In genomic region chr3:146407086-146407721, GRCm38 (mm10) we compare ENCODE assay signal across 11 mouse cellular contexts. TPM values are rescaled to one million over a fixed set of nuclear protein-coding genes. Genes with fewer than 3 reads are reported as not detected.
DNase-seq lines count a peak whose midpoint lies in the region; ATAC-seq lines count a peak whose summit lies in the region.
"Had no signal": no experiment of that assay in that cellular context is flagged by ENCODE, and none has a peak within 500 bp of the region (broad histone marks: within the 10 kb centered on the region; RNA-seq: fewer than 3 reads in every experiment).

No protein-coding gene starts in this region.

- 94% methylated on average over 16 of the region's 16 CpGs for WGBS in liver, embryonic 11.5 days
- WGBS in forebrain, embryonic 13.5 days, result 87% methylated on average over 16 of the region's 16 CpGs
- 62% methylated on average over 16 of the region's 16 CpGs for WGBS in intestine, embryonic 16.5 days
- 87% methylated on average over 16 of the region's 16 CpGs for WGBS in liver, embryonic 16.5 days (ENCODE audit: insufficient replicate concordance)

- no peak for DNase-seq in liver, embryonic 11.5 days (ENCODE audit: low spot score)
- DNase-seq in liver, result no peak
- no peak for DNase-seq in adrenal gland, adult 18-20 months (ENCODE audit: low spot score in 2 of 2)
- no peak for DNase-seq in layer of hippocampus, adult 18-20 months (ENCODE audit: low spot score in 2 of 2)
- no peak for DNase-seq in heart, adult 9 months (ENCODE audit: low spot score in 2 of 2)
- DNase-seq: adrenal gland, postnatal 10 days; gastrocnemius, postnatal 14 days; right cerebral cortex, postnatal 14 days had no signal

- peak overlapping the region; percentile 20; the same call in 1 of the 2 replicates for H3K9ac ChIP-seq in liver, embryonic 11.5 days (ENCODE audit: low read depth, low read length)
- 0 out of 2 replicates have a peak overlapping the region, but pooled peaks have one; percentile 32 for H3K9ac ChIP-seq in forebrain, embryonic 13.5 days
- peak overlapping the region; percentile 21 for H3K9ac ChIP-seq in intestine, embryonic 16.5 days (ENCODE audit: low read depth, low read length)
- peak overlapping the region; percentile 98 for H3K9ac ChIP-seq in liver, embryonic 16.5 days (ENCODE audit: low read depth, low read length)

- peak overlapping the region; percentile 96 for H3K4me2 ChIP-seq in liver, embryonic 11.5 days
- peak overlapping the region; percentile 86 for H3K4me2 ChIP-seq in forebrain, embryonic 13.5 days
- peak overlapping the region; percentile 73 for H3K4me2 ChIP-seq in intestine, embryonic 16.5 days (ENCODE audit: low read depth, low read length)
- H3K4me2 ChIP-seq in liver, embryonic 16.5 days (ENCODE audit: low read depth, low read length), result peak overlapping the region; percentile 95

- H3K36me3 ChIP-seq in liver, embryonic 11.5 days (ENCODE audit: control insufficient read depth, insufficient read depth, low read length), result peaks cover 4% of the 10 kb centered on the region; the same call in 1 of the 2 replicates
- peaks cover 4% of the 10 kb centered on the region; the same call in 1 of the 2 replicates for H3K36me3 ChIP-seq in forebrain, embryonic 13.5 days (ENCODE audit: poor library complexity, severe bottlenecking)
- no peaks in the 10 kb centered on the region for H3K36me3 ChIP-seq in intestine, embryonic 16.5 days (ENCODE audit: control insufficient read depth, insufficient read depth, low read length)
- no peaks in the 10 kb centered on the region; the same call in 1 of the 2 replicates for H3K36me3 ChIP-seq in liver, embryonic 16.5 days (ENCODE audit: control insufficient read depth, insufficient read depth)

- peaks cover 50% of the 10 kb centered on the region for H3K4me1 ChIP-seq in liver, embryonic 11.5 days (replicated peaks; ENCODE audit: control insufficient read depth, insufficient read depth, low read length)
- peaks cover 46% of the 10 kb centered on the region for H3K4me1 ChIP-seq in forebrain, embryonic 13.5 days
- H3K4me1 ChIP-seq in intestine, embryonic 16.5 days (ENCODE audit: control insufficient read depth, insufficient read depth, low read length), result peaks cover 15% of the 10 kb centered on the region
- H3K4me1 ChIP-seq in liver, embryonic 16.5 days (ENCODE audit: control insufficient read depth, low read depth, low read length), result peaks cover 70% of the 10 kb centered on the region

- no peaks in the 10 kb centered on the region for H3K9me3 ChIP-seq in liver, embryonic 11.5 days (ENCODE audit: control insufficient read depth, low read length)
- peaks cover 4% of the 10 kb centered on the region; the same call in 1 of the 2 replicates for H3K9me3 ChIP-seq in forebrain, embryonic 13.5 days (replicated peaks)
- no peaks in the 10 kb centered on the region; the same call in 1 of the 2 replicates for H3K9me3 ChIP-seq in intestine, embryonic 16.5 days (ENCODE audit: control insufficient read depth, low read length)
- no peaks in the 10 kb centered on the region for H3K9me3 ChIP-seq in liver, embryonic 16.5 days (replicated peaks; ENCODE audit: control insufficient read depth, low read length)

- H3K27me3 ChIP-seq in liver, embryonic 11.5 days (replicated peaks; ENCODE audit: control insufficient read depth, insufficient read depth, low read length), result no peaks in the 10 kb centered on the region
- no peaks in the 10 kb centered on the region for H3K27me3 ChIP-seq in forebrain, embryonic 13.5 days
- no peaks in the 10 kb centered on the region for H3K27me3 ChIP-seq in intestine, embryonic 16.5 days (replicated peaks; ENCODE audit: control insufficient read depth, insufficient read depth, low read length)
- H3K27me3 ChIP-seq in liver, embryonic 16.5 days (ENCODE audit: control insufficient read depth, insufficient read depth, low read depth, low read length), result no peaks in the 10 kb centered on the region

- no peak for ATAC-seq in liver, embryonic 11.5 days (replicated peaks; ENCODE audit: low FRiP score)
- no peak for ATAC-seq in forebrain, embryonic 13.5 days
- ATAC-seq in intestine, embryonic 16.5 days, result peak; percentile 69
- no peak for ATAC-seq in liver, embryonic 16.5 days (ENCODE audit: low read depth)

- peak overlapping the region; percentile 96 for H3K4me3 ChIP-seq in liver, embryonic 11.5 days (ENCODE audit: low read depth, low read length)
- H3K4me3 ChIP-seq in forebrain, embryonic 13.5 days, result no peak overlapping the region
- peak overlapping the region; percentile 18 for H3K4me3 ChIP-seq in intestine, embryonic 16.5 days (ENCODE audit: low read length)
- peak overlapping the region; percentile 94 for H3K4me3 ChIP-seq in liver, embryonic 16.5 days (ENCODE audit: low read depth, low read length)

- H3K27ac ChIP-seq in liver, embryonic 11.5 days (ENCODE audit: low read depth, low read length), result no peak overlapping the region
- no peak overlapping the region for H3K27ac ChIP-seq in forebrain, embryonic 13.5 days
- H3K27ac ChIP-seq in intestine, embryonic 16.5 days (ENCODE audit: low read length), result peak overlapping the region; percentile 93
- peak overlapping the region; percentile 96 for H3K27ac ChIP-seq in liver, embryonic 16.5 days (ENCODE audit: low read length)

RNA-seq across cellular contexts. Expression of gene Ssx2ip, which starts 2.8 kb away (rescaled TPM):
- 109 and 130 TPM in 2 replicates for polyA plus RNA-seq in liver, embryonic 11.5 days (2014; fragmentation: Nextera tagmentation; extraction: Ambion mirVana)
- polyA plus RNA-seq in forebrain, embryonic 13.5 days (2015; fragmentation: Nextera tagmentation; extraction: Ambion mirVana), result 22.8 and 23.3 TPM in 2 replicates
- 36.1 and 38.1 TPM in 2 replicates for polyA plus RNA-seq in intestine, embryonic 16.5 days (2015; fragmentation: Nextera tagmentation; extraction: Ambion mirVana)
- 60.7 and 67.5 TPM in 2 replicates for polyA plus RNA-seq in liver, embryonic 16.5 days (2015; fragmentation: Nextera tagmentation; extraction: Ambion mirVana)
- 1 to 10 TPM; 6.4 to 6.6 TPM for total RNA-seq in adrenal gland, adult 18-20 months (2021)
- 100 to 1,000 TPM in 1 of 2 experiments, 10 to 100 TPM in 1; 97.4 to 105 TPM for total RNA-seq in layer of hippocampus, adult 18-20 months (2021)

RNA-seq across cellular contexts. Expression of gene Ctbs, which starts 42.4 kb away (rescaled TPM):
- 8.2 and 8.4 TPM in 2 replicates for polyA plus RNA-seq in liver, embryonic 11.5 days (2014; fragmentation: Nextera tagmentation; extraction: Ambion mirVana)
- 3.1 and 3.5 TPM in 2 replicates for polyA plus RNA-seq in forebrain, embryonic 13.5 days (2015; fragmentation: Nextera tagmentation; extraction: Ambion mirVana)
- 11.0 and 11.6 TPM in 2 replicates for polyA plus RNA-seq in intestine, embryonic 16.5 days (2015; fragmentation: Nextera tagmentation; extraction: Ambion mirVana)
- polyA plus RNA-seq in liver, embryonic 16.5 days (2015; fragmentation: Nextera tagmentation; extraction: Ambion mirVana), result 6.2 and 7.2 TPM in 2 replicates
- 1 to 10 TPM; 5.3 to 8.2 TPM for total RNA-seq in adrenal gland, adult 18-20 months (2021)
- 1 to 10 TPM; 5.9 to 7.7 TPM for total RNA-seq in layer of hippocampus, adult 18-20 months (2021)

Comparison
In these comparisons a context has a peak if more than half of its experiments do, and no peak if none do; other contexts are left out.
1. H3K27ac ChIP-seq: peak in intestine, embryonic 16.5 days (single experiment) and liver, embryonic 16.5 days (single experiment); none in liver, embryonic 11.5 days (single experiment) and forebrain, embryonic 13.5 days (single experiment).
2. H3K9ac ChIP-seq: peak in every context shown above with its lines; median percentile 98 in liver, embryonic 16.5 days; 32 in forebrain, embryonic 13.5 days; 21 in intestine, embryonic 16.5 days; 20 in liver, embryonic 11.5 days.
3. Peak in every context shown above with its lines, with median percentiles within 50 percentile points of each other: H3K4me2 ChIP-seq.